Mouse (Mus musculus) natural killer cell, adult 2 months (primary cell): ENCODE results near the gene Prrt1.

ENCODE experiments used
- DNase-seq, 2 experiments: peaks; one replicate each; pipeline ENCODE4 v3.0.0; 2022; ENCODE audit warnings: low spot score in 2 of 2

Gene Prrt1

DNA sequence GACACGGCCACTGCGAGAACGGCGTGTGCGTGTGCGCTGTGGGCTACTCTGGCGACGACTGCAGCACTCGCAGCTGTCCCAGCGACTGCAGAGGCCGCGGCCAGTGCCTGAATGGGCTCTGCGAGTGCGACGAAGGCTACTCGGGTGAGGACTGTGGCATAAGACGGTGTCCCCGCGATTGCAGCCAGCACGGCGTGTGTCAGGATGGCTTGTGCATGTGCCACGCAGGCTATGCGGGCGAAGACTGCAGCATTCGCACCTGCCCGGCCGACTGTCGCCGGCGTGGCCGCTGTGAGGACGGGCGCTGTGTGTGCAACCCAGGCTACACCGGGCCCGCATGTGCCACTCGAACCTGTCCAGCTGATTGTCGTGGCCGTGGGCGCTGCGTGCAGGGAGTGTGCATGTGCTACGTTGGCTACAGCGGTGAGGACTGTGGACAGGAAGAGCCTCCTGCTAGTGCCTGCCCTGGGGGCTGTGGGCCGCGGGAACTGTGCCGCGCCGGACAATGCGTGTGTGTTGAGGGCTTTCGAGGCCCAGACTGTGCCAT lies 43.0 kb downstream of the Prrt1 start:
- no peak for DNase-seq

DNA sequence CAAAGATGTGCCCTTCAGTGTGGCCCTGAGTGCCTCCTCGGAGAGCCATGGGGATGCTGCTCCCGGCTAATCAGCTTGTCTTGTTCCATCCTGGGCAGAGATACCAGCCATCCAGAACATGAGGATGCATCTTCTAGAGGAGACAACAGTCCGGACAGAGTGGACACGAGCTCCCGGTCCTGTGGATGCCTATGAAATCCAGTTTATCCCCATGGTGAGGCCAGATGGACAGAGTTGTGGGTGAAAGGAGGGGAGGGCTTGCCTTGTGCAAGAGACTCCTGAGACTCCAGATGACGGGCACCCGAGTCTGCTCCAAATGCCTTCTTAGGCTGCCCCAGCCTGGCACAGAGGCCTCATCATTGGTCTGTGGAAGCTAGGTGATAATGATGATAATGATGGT lies 43.8 kb downstream of the Prrt1 start:
- DNase-seq: no peak

DNA sequence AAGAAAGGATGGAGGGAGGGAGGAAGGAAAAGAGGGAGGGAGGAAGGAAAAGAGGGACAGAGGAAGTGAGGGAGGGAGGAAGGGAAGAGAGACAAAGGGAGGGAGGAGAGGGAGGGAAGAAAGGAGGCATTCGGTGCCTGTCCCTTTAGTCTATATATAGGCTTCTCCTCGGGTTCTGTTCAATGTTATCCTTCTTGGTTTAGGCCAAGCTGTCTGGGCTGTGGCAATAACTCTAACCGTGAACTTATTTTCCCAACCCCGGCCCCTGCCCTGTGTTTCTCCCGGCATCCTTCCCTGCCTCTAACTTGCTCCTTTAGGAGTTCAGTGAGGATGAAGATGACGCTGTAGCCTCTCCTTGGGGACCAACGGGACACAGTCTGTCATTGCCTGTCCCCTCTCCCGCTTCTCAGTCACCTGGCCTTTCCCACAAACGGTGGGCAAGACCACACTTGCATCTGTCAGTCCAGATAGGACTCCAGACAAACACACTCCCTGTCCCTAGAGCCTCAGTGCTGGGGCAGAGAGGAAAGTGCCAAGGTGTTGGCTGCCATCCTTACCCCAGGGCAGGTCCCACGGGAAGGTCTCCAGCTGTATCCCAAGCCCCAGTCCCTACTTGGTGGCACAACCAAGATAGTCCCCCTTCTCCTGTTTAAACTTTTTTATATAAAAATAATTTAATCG lies 45.3 kb downstream of the Prrt1 start:
- no peak for DNase-seq

DNA sequence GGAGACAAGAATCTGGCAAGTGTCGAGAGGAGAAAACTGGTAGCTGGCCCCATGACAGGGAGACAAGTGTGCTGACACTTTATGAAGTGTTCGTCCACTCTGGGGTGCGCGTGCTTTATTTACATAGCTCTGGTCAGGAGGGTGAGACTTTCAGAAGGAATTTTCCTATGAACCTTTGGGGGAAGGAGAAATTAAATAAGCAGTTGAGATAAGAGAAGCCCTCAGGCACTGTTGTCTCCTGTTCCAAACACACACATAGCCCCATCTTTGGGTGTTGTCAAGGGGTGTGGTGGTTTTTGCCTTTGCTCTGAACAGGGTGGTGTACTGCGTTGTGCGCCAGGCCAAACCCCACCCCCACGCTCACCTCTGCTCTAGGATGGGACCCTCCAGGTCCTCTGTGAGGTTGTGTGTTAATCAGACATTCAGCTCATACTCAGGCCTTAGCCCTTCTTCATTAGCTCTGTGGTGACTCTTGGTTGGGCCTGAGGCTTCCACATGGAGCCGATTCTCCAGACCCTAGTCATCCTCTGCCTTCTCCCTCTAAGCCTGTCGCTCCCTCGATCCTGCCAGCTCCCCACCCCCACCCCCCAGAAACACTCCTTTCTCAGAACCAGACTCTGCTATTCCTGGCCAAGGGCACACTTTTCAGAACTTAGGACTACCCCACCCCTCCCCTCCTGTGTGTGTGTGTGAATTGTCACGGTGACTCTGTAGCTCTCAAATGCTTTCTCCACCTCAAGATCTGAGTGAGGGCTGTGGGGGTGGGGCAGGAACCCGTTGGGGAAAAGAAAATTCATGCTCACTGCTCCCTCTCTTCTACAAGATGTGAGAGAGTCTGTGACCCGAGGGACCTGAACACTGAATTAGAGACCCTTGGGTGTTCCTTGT lies 46.1 kb downstream of the Prrt1 start:
- DNase-seq: no peak

DNA sequence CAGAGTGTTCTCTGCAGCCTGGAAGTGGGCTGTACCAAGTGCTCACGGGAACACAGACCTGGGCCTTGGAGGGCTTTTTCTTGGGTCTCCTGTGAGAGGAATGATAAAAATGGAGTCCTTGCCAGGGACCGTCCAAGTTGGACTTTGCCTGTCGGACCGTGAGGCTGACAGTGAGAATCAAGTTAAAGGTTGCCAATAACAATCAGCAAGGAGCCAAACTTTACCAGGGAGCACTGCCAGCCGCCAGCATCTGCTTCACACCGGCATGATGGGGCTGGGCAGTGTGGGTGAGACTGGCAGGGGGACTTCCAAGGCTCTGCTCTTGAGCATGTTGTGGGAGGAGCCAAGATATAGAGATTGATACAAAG lies 46.7 kb downstream of the Prrt1 start:
- no peak for DNase-seq

DNA sequence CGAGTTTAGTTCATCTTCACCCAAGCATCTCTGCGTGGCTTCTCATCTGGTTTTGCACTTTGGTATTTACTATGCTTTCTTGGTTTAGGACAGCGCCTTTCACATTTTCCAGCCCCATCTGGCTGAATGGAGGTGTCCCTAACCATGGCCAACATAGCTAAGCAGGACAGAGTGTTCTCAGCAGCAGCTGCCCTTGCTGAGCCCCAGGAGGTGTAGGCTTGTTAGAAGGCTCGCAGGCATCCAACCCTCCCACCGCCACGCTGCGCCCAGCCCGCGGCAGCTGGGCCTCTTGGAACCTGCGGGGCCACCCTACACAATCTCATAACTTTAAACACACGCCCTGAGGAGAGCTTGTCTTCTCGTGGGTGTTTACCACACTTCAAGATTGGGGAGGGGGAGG lies 47.3 kb downstream of the Prrt1 start:
- DNase-seq: no peak

DNA sequence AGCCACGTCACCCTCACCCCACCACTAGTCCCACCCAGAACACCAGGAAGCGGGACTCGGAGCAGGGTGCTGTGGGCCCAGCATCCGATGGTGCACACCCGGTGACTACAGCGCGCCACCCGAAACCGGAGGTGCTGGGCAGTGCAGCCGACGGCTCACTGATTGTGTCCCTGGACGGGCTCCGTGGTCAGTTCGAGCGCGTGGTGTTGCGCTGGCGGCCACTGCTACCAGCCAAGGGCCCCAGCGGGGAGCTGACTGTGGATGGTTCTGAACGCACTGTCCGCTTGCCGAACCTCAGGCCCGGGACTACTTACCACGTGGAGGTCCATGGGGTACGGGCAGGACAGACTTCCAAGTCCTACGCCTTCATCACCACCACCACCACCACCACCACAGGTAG lies 50.9 kb downstream of the Prrt1 start:
- DNase-seq: no peak

DNA sequence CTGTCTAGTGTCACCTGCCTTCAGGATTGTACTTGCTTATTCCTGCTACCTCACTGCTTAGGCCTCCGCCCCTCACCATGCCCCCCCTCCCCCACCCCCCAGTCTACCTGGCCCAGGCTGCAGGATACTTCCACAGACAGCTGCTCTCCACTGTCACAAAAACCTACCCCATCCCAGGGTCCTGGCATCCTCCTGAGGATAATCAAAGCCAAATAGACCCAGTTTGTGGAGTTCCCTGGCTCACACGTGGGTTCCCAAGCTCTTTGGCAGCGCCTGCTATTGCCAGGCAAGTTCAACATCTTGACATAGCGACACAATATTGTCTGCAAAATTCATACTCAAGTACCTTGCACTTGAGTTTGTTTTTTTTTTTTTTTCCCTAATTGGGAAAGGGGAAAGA lies 51.3 kb downstream of the Prrt1 start:
- no peak for DNase-seq

DNA sequence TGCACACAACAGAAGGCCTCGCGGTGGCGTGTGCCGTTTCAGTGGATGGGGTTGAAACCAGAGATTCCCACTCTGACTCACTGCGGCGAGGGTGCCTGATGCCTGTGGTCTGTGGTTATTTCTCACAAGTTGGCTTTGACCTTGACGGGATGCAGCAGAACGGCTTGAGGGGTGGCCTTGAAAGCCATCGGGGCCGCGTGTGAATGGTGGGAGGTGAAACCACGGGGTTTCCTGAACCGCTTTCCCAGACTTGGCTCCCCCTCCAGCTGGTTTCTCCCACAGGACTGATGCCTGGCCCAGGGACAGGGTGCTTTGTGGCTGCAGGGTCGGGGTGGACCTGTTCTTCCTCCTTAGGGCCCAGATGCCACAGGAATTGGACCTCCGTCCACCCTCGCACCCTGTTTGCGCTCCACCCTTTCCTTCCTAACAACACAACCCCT lies 51.8 kb downstream of the Prrt1 start:
- peak; percentile 69 to 87 for DNase-seq

DNA sequence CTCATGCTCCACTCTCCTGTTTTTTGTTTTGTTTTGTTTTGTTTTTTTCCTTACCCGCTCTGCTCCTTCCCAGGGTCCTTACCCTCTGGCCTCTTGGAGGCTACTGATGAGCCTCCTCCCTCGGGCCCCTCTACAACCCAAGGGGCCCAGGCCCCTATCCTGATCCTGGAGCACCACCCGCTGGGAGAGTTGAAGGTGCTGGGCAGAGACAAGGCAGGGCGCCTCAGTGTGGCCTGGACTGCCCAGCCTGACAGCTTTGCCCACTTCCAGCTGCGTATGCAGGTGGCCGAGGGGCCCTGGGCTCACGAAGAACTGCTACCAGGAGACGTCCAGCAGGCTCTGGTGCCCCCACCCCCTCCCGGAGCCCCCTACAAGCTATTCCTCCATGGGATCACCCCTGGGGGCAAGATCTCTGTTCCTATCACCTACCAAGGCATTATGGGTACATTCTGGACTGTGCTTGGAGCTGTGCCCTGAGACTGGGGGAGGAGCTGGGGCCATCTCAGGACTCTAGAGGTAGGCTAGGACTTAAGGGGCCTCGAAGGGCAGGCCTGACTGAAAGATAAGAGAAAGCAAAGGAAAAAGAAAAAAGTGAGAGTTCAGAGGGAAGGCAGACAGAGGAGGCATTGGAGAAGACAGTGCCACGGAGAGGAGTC lies 52.7 kb downstream of the Prrt1 start:
- no peak for DNase-seq
